9 mouse cellular contexts compared by ENCODE assay signal in genomic region chr15:84671401-84672307, GRCm38 (mm10). TPM values are rescaled to one million over a fixed set of nuclear protein-coding genes. Genes with fewer than 3 reads are reported as not detected.
DNase-seq lines count a peak whose midpoint lies in the region; ATAC-seq lines count a peak whose summit lies in the region.
"Had no signal": no experiment of that assay in that cellular context is flagged by ENCODE, and none has a peak within 500 bp of the region (broad histone marks: within the 10 kb centered on the region; RNA-seq: fewer than 3 reads in every experiment).

No protein-coding gene starts in this region.

- DNase-seq in adrenal gland, adult (ENCODE audit: inconsistent age in 2 of 2, low spot score in 1 of 2) = peak; percentile 34 to 79
- no peak for DNase-seq in adrenal gland, postnatal 4 days (ENCODE audit: low spot score in 2 of 2)
- peak; percentile 59 for DNase-seq in liver
- DNase-seq in cerebellum, postnatal 25 days = peak; percentile 54 to 79
- DNase-seq in kidney, adult 8-10 months = peak; percentile 70 to 75
- DNase-seq in lung, postnatal 14 days = peak; percentile 79
- peak; percentile 62 for DNase-seq in thymus, postnatal 0 days (ENCODE audit: low spot score)
- DNase-seq: liver, embryonic 13.5 days had no signal

- H3K4me3 ChIP-seq in liver, embryonic 12.5 days = no peak overlapping the region
- H3K4me3 ChIP-seq: liver, embryonic 13.5 days had no signal

- no peaks in the 10 kb centered on the region for H3K36me3 ChIP-seq in liver, embryonic 12.5 days
- H3K36me3 ChIP-seq: liver, embryonic 13.5 days had no signal

- no peak overlapping the region for H3K27ac ChIP-seq in liver, embryonic 12.5 days
- H3K27ac ChIP-seq: liver, embryonic 13.5 days had no signal

- H3K9me3 ChIP-seq in liver, embryonic 12.5 days (replicated peaks) = no peaks in the 10 kb centered on the region
- H3K9me3 ChIP-seq: liver, embryonic 13.5 days had no signal

- ATAC-seq in liver, embryonic 12.5 days = no peak

- no peak overlapping the region for H3K9ac ChIP-seq in liver, embryonic 12.5 days
- H3K9ac ChIP-seq: liver, embryonic 13.5 days had no signal

- WGBS in liver, embryonic 12.5 days (ENCODE audit: insufficient replicate concordance) = 27% methylated on average over 9 of the region's 9 CpGs

- H3K4me1 ChIP-seq in liver, embryonic 12.5 days = peaks cover 29% of the 10 kb centered on the region

- no peak overlapping the region for H3K4me2 ChIP-seq in liver, embryonic 12.5 days
- H3K4me2 ChIP-seq: liver, embryonic 13.5 days had no signal

- peaks cover 3% of the 10 kb centered on the region; the same call in 1 of the 2 replicates for H3K27me3 ChIP-seq in liver, embryonic 12.5 days (replicated peaks)
- H3K27me3 ChIP-seq: liver, embryonic 13.5 days had no signal

RNA-seq across cellular contexts. Expression of gene Prr5, which starts 2.2 kb away (rescaled TPM):
- total RNA-seq in adrenal gland, postnatal 4 days (2021) = 10 to 100 TPM; 15.3 to 17.6 TPM
- 12.6 and 14.1 TPM in 2 replicates for polyA plus RNA-seq in liver, embryonic 12.5 days (2016; fragmentation: Nextera tagmentation; extraction: Ambion mirVana)
- 13.3 and 13.7 TPM in 2 replicates for polyA plus RNA-seq in thymus, postnatal 0 days (2015; fragmentation: Nextera tagmentation; extraction: Ambion mirVana)

RNA-seq across cellular contexts. Expression of gene Arhgap8, which starts 48.2 kb away (rescaled TPM):
- total RNA-seq in adrenal gland, postnatal 4 days (2021) = 1 to 10 TPM; 2.1 to 2.3 TPM
- polyA plus RNA-seq in liver, embryonic 12.5 days (2016; fragmentation: Nextera tagmentation; extraction: Ambion mirVana) = 0.88 and 0.91 TPM in 2 replicates
- polyA plus RNA-seq in thymus, postnatal 0 days (2015; fragmentation: Nextera tagmentation; extraction: Ambion mirVana) = 28.7 and 30.5 TPM in 2 replicates

Comparison
In these comparisons a context has a peak if more than half of its experiments do, and no peak if none do; other contexts are left out.
1. DNase-seq: peak in adrenal gland, adult (2 of 2), liver (single experiment), cerebellum, postnatal 25 days (2 of 2), kidney, adult 8-10 months (2 of 2), lung, postnatal 14 days (single experiment) and thymus, postnatal 0 days (single experiment); none in adrenal gland, postnatal 4 days (0 of 2).
2. RNA of gene Arhgap8, which starts 48.2 kb away (polyA plus RNA-seq): 28.7 to 30.5 TPM in thymus, postnatal 0 days; 0.88 to 0.91 TPM in liver, embryonic 12.5 days; every median in the first group is over 10 times any median in the second.